Mouse (Mus musculus): ENCODE results near the gene Cdc42ep1.

Cdc42ep1 gene

GRCm38 (mm10) chr15:78842371-78843163 is at the start of gene Cdc42ep1:
Gene Cdc42ep1, plus strand, starts transcription at chr15:78842624.
- DNase-seq (ENCODE audit: low read depth, low spot score): no peak

- no peak for DNase-seq (ENCODE audit: low read depth, low spot score)
These were observed 46.0 kb upstream of the Cdc42ep1 start for GRCm38 (mm10) chr15:78796196-78797059.

GRCm38 (mm10) chr15:78797060-78797329 is 45.4 kb upstream of the Cdc42ep1 start:
- no peak for DNase-seq (ENCODE audit: low read depth, low spot score)

GRCm38 (mm10) chr15:78799029-78799428 is 43.4 kb upstream of the Cdc42ep1 start:
- no peak for DNase-seq (ENCODE audit: low read depth, low spot score)

GRCm38 (mm10) chr15:78801571-78801970 is 40.9 kb upstream of the Cdc42ep1 start:
- no peak for DNase-seq (ENCODE audit: low read depth, low spot score)

GRCm38 (mm10) chr15:78801971-78802741 is 40.3 kb upstream of the Cdc42ep1 start:
- no peak for DNase-seq (ENCODE audit: low read depth, low spot score)

GRCm38 (mm10) chr15:78802776-78803391 is 39.5 kb upstream of the Cdc42ep1 start, which contains the start of gene Card10:
Gene Card10, minus strand, starts transcription at chr15:78803042.
- no peak for DNase-seq (ENCODE audit: low read depth, low spot score)

GRCm38 (mm10) chr15:78803499-78803900 is 38.9 kb upstream of the Cdc42ep1 start:
- no peak for DNase-seq (ENCODE audit: low read depth, low spot score)

GRCm38 (mm10) chr15:78804326-78804725 is 38.1 kb upstream of the Cdc42ep1 start:
- no peak for DNase-seq (ENCODE audit: low read depth, low spot score)

GRCm38 (mm10) chr15:78805351-78805750 is 37.1 kb upstream of the Cdc42ep1 start:
- no peak for DNase-seq (ENCODE audit: low read depth, low spot score)

GRCm38 (mm10) chr15:78806614-78807013 is 35.8 kb upstream of the Cdc42ep1 start:
- DNase-seq (ENCODE audit: low read depth, low spot score): no peak

GRCm38 (mm10) chr15:78807141-78807540 is 35.3 kb upstream of the Cdc42ep1 start:
- no peak for DNase-seq (ENCODE audit: low read depth, low spot score)

GRCm38 (mm10) chr15:78808980-78809379 is 33.4 kb upstream of the Cdc42ep1 start:
- no peak for DNase-seq (ENCODE audit: low read depth, low spot score)

GRCm38 (mm10) chr15:78809739-78810138 is 32.7 kb upstream of the Cdc42ep1 start:
- no peak for DNase-seq (ENCODE audit: low read depth, low spot score)

GRCm38 (mm10) chr15:78810146-78810545 is 32.3 kb upstream of the Cdc42ep1 start:
- no peak for DNase-seq (ENCODE audit: low read depth, low spot score)

- DNase-seq (ENCODE audit: low read depth, low spot score): no peak
These were observed 28.8 kb upstream of the Cdc42ep1 start for GRCm38 (mm10) chr15:78813603-78814002.

GRCm38 (mm10) chr15:78815314-78816073 is 26.9 kb upstream of the Cdc42ep1 start:
- no peak for DNase-seq (ENCODE audit: low read depth, low spot score)

GRCm38 (mm10) chr15:78816074-78816391 is 26.4 kb upstream of the Cdc42ep1 start:
- DNase-seq (ENCODE audit: low read depth, low spot score): no peak

- DNase-seq (ENCODE audit: low read depth, low spot score): peak; percentile 49
These were observed 15.9 kb upstream of the Cdc42ep1 start for GRCm38 (mm10) chr15:78826213-78827204.

GRCm38 (mm10) chr15:78828315-78828714 is 14.1 kb upstream of the Cdc42ep1 start:
- DNase-seq (ENCODE audit: low read depth, low spot score): no peak
